19 mouse cellular contexts compared by ENCODE assay signal in genomic region chr7:98429579-98429978, GRCm38 (mm10). TPM values are rescaled to one million over a fixed set of nuclear protein-coding genes. Genes with fewer than 3 reads are reported as not detected.
DNase-seq lines count a peak whose midpoint lies in the region.
"Had no signal": no experiment of that assay in that cellular context is flagged by ENCODE, and none has a peak within 500 bp of the region (broad histone marks: within the 10 kb centered on the region; RNA-seq: fewer than 3 reads in every experiment).

No protein-coding gene starts in this region.

- DNase-seq in heart, adult 11 months = peak; percentile 78
- DNase-seq in heart, adult 18-20 months = no peak
- peak; percentile 2 for DNase-seq in urinary bladder, postnatal 10 days (ENCODE audit: low spot score)
- DNase-seq in urinary bladder, postnatal 36 days (ENCODE audit: low spot score in 2 of 2) = no peak
- DNase-seq: adrenal gland, adult 2 months; adrenal gland, adult 8-10 months; adrenal gland, postnatal 10 days; adrenal gland, postnatal 14 days; adrenal gland, postnatal 25 days; adrenal gland, postnatal 36 days; B cell, adult 2 months; cerebellum, adult 11 months; cerebellum, adult 11-12 months; cerebellum, adult 18-20 months had no signal

RNA-seq across cellular contexts. Expression of gene Gucy2d, which starts 10.6 kb away (rescaled TPM):
- under 1 TPM in 1 of 2 experiments, not detected in 1; 0.07 TPM for total RNA-seq in heart, adult 18-20 months (2021)
- total RNA-seq: adrenal gland, adult 18-20 months; adrenal gland, adult 2 months; adrenal gland, adult 8-10 months; adrenal gland, postnatal 14 days; adrenal gland, postnatal 25 days; adrenal gland, postnatal 36 days; adrenal gland, postnatal 4 days; CH12.LX; ES-E14; MEL had no signal

RNA-seq across cellular contexts. Expression of gene Lrrc32, which starts 59.5 kb away (rescaled TPM):
- 1 to 10 TPM; 7.5 to 8.0 TPM for total RNA-seq in heart, adult 18-20 months (2021)
- total RNA-seq: MEL had no signal

Comparison
In these comparisons a context has a peak if more than half of its experiments do, and no peak if none do; other contexts are left out.
1. DNase-seq: peak in heart, adult 11 months (single experiment) and urinary bladder, postnatal 10 days (single experiment); none in heart, adult 18-20 months (0 of 2) and urinary bladder, postnatal 36 days (0 of 2).